Mouse (Mus musculus) adrenal gland, postnatal 10 days (tissue): ENCODE measurements around the gene Avpr2. TPM values are rescaled to one million over a fixed set of nuclear protein-coding genes. Genes with fewer than 3 reads are reported as not detected.

Experiments used
- DNase-seq: peaks from one replicate; pipeline ENCODE4 v3.0.0; 2021; ENCODE audit warnings: mixed read lengths
- total RNA-seq, 2 experiments: library from RNA; stranded (reverse); gene quantifications; 2 replicates each; pipeline ENCODE4 v1.2.3; 2021

Avpr2 gene
- total RNA-seq, 2 experiments from 2014 or later: not detected

GRCm38 (mm10) chrX:73916945-73917344, 25.0 kb downstream of the Avpr2 start:
- no peak for DNase-seq

DNA sequence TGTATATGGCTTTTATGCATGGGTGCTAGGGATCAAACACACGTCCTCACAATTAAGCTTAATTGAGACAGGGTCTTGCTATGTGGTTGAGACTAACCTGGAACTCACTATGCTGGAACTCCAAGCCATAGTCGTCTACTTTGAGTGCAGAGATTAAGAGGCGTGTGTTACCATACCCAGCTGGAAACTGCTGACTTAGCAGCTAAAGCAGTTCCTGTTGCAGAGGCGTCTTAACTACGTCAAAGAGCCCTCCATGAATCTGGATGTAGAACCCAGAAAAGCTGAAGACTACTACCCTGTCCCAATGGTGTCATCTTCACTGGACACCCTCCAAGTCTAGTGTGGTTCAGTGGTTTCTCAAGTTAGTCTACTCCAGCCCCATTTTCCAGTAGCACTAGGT, 26.7 kb downstream of the Avpr2 start:
- DNase-seq: no peak

DNA sequence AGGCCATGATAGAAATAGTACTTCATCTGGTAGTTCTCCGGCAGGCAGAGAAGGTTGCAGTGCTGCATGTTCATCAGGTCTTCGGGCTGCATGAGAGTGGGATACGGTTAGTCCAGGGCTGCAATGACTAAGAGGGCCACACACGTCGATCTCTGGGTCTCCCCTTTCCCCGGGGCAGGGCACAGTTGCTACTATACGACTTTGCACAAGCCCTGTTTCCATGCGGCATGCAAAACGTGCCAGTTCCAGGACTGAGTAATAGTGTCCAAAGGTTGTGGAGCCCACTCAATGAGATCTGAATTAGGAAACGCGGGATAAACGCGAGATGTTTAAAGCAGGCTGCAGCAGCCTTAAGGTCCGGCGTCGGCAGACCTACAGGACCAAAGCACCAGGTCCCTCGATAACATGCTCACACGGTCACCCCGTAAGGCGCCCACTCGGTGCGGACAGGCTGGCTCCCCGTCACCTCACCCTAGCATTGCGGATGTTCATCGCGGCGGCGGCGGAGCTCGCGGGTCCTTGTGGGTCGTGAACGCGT, 29.5 kb downstream of the Avpr2 start:
- DNase-seq: peak; percentile 22

GRCm38 (mm10) chrX:73921823-73922549, 30.1 kb downstream of the Avpr2 start, which contains the start of the genes Arhgap4 and Naa10:
Gene Arhgap4 (minus strand): TSS chrX:73921870.
Gene Naa10 (minus strand): TSS chrX:73921944.
- DNase-seq: peak; percentile 91

DNA sequence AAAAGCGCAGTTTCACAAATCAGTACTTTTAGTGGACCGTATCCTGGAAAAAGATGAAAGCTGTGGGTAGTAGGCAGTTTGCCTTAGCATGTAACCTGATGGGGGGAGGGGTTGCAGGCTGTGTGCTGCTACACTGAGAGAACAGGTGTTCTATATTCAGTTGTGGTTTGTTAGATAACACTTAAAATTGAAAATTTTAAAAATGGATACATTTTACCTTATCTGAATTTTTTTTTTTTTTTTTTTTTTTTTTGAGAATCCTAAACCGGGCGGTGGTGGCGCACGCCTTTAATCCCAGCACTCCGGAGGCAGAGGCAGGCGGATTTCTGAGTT, 30.6 kb downstream of the Avpr2 start:
- no peak for DNase-seq

- peak; percentile 76 for DNase-seq
Measured at GRCm38 (mm10) chrX:73930402-73931062, 38.6 kb downstream of the Avpr2 start, which contains the start of gene Renbp. Gene Renbp (minus strand): TSS chrX:73930850.

DNA sequence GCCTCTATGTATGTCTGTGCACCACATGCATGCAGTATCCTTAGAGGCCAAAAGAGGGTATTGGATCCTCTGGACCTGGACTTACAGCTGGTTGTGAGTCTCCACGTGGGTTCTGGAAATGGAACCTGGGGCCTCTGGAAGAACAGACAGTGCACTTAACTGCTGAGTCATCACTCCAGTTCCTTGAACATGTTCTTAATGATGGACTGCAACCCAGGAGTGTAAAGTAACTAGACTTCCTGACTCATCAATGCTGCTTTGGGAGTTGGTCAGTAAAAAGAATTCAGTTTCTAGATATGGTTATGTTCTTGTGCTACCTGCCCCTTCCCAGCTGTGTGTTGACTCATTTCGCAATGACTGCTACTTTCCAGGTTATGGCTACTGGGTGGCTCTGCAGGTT, 40.0 kb downstream of the Avpr2 start:
- DNase-seq: no peak

DNA sequence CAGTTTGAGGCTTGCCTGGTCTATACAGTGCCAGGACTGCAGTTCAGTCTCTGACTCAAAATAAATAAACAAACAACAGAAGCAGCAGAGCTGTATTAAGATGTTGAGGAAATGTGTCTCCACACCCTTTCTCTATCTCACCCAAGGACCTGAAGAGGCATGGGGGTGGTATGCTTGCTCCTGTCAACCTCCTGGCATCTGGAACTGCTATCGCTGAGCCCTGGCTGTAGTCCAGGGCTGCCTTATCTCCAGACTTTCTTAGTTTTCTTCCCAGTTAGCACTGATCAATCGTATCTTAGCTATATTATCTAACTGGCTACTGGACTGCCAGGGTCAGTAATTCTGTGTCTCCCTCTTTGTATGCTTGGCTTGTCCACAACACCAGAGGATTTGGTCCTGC, 50.0 kb downstream of the Avpr2 start:
- DNase-seq: no peak

DNA sequence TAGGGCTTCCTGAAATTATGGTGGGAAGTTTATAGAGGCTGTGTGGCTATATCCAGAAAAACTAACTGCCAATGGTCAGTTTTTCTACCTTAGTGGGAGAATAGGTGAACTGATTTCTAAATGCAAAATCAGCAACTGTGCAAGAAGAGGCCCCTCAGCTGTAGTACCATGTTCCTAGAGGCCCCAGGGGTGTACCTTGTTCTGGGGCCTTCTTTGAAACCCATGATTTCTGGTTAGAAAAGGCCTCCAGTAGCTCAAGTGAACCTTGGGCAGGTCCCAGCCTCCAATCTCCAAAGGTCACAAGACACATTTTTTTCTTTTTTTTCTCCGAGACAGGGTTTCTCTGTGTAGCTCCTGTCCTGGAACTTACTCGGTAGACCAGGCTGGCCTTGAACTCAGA, 50.4 kb downstream of the Avpr2 start:
- no peak for DNase-seq

Other genes starting within 250 kb of the Avpr2 start
- gene Pnck, start 232.0 kb upstream of the Avpr2 start, total RNA-seq: 10 to 100 TPM in 1 of 2 experiments, 1 to 10 TPM in 1; 5.6 to 13.8 TPM
- gene Slc6a8, start 219.0 kb upstream of the Avpr2 start, total RNA-seq: 10 to 100 TPM; 31.9 to 43.3 TPM
- 100 to 1,000 TPM; 233 to 236 TPM for gene Bcap31, start 175.9 kb upstream of the Avpr2 start, total RNA-seq
- gene Abcd1, start 175.5 kb upstream of the Avpr2 start, total RNA-seq: 10 to 100 TPM; 24.7 to 31.8 TPM
- gene Plxnb3, start 135.0 kb upstream of the Avpr2 start, total RNA-seq: 1 to 10 TPM in 1 of 2 experiments, under 1 TPM in 1; 0.99 to 1.2 TPM
- gene Srpk3, start 117.7 kb upstream of the Avpr2 start, total RNA-seq: 1 to 10 TPM; 2.7 to 7.8 TPM
- 100 to 1,000 TPM; 681 to 708 TPM for gene Idh3g, start 105.2 kb upstream of the Avpr2 start, total RNA-seq
- 100 to 1,000 TPM; 166 to 177 TPM for gene Ssr4, start 105.1 kb upstream of the Avpr2 start, total RNA-seq
- gene Pdzd4, start 67.1 kb upstream of the Avpr2 start, total RNA-seq: 1 to 10 TPM; 5.1 to 5.9 TPM
- gene L1cam, start 4.0 kb downstream of the Avpr2 start, total RNA-seq: 10 to 100 TPM in 1 of 2 experiments, 1 to 10 TPM in 1; 9.9 to 24.7 TPM
- 1 to 10 TPM; 7.9 to 9.2 TPM for gene Arhgap4, start 29.8 kb downstream of the Avpr2 start, total RNA-seq
- 10 to 100 TPM; 86.5 to 99.0 TPM for gene Naa10, start 29.8 kb downstream of the Avpr2 start, total RNA-seq
- gene Renbp, start 38.7 kb downstream of the Avpr2 start, total RNA-seq: 10 to 100 TPM; 17.4 to 19.2 TPM
- 10 to 100 TPM; 51.0 to 74.9 TPM for gene Hcfc1, start 74.3 kb downstream of the Avpr2 start, total RNA-seq
- 10 to 100 TPM; 82.2 to 96.8 TPM for gene Irak1, start 131.8 kb downstream of the Avpr2 start, total RNA-seq
- not detected for gene Opn1mw, start 235.4 kb downstream of the Avpr2 start, total RNA-seq
- 10 to 100 TPM; 30.1 to 34.9 TPM for gene Mecp2, start 243.3 kb downstream of the Avpr2 start, total RNA-seq